Mouse (Mus musculus) kidney, postnatal 0 days (tissue): Measurements from ENCODE around the gene Fez2. TPM values are rescaled to one million over a fixed set of nuclear protein-coding genes. Genes with fewer than 3 reads are reported as not detected.
A peak's percentile ranks its signal among the peaks of the same experiment; 100 is the strongest.

Experiments used
- ATAC-seq: fragments of 200-750 bp; cut with Nextera tagmentation; replicated peaks from 2 replicates; pipeline ENCODE4 v1.8.0; 2017; ENCODE audit warnings: low read depth, moderate number of reproducible peaks, moderate TSS enrichment, moderate library complexity; ENCODE audit not compliant: low FRiP score
- DNase-seq: peaks from one replicate; pipeline ENCODE4 v3.0.0-alpha.2; 2016; ENCODE audit warnings: low spot score
- H3K27ac ChIP-seq: fragments of 300-500 bp; sonication (generic); 2 replicates; pipeline ENCODE4 v1.5.1; 2014; ENCODE audit warnings: mild to moderate bottlenecking
- H3K27me3 ChIP-seq: fragments of 300-500 bp; sonication (generic); 2 replicates; pipeline ENCODE4 v1.6.1; 2014; ENCODE audit warnings: low read length, mixed read lengths; ENCODE audit not compliant: insufficient read depth
- H3K36me3 ChIP-seq: fragments of 300-500 bp; sonication (generic); 2 replicates; pipeline ENCODE4 v1.6.1; 2014; ENCODE audit warnings: low read length, mixed read lengths; ENCODE audit not compliant: insufficient read depth
- H3K4me1 ChIP-seq: fragments of 300-500 bp; sonication (generic); replicated peaks from 2 replicates; pipeline ENCODE4 v1.6.1; 2014; ENCODE audit warnings: antibody characterized with exemption, low read length, mixed read lengths; ENCODE audit not compliant: insufficient read depth
- H3K4me2 ChIP-seq: fragments of 300-500 bp; sonication (generic); 2 replicates; pipeline ENCODE4 v1.6.1; 2014; ENCODE audit warnings: mild to moderate bottlenecking, low read length, moderate library complexity, mixed read lengths
- H3K4me3 ChIP-seq: fragments of 300-500 bp; sonication (generic); replicated peaks from 2 replicates; pipeline ENCODE4 v1.5.1; 2014; ENCODE audit warnings: low read depth, low read length
- H3K9ac ChIP-seq: fragments of 300-500 bp; sonication (generic); 2 replicates; pipeline ENCODE4 v1.6.1; 2014; ENCODE audit warnings: low read depth, low read length
- H3K9me3 ChIP-seq: fragments of 300-500 bp; sonication (generic); replicated peaks from 2 replicates; pipeline ENCODE4 v1.6.1; 2016; ENCODE audit warnings: low read length, inconsistent platforms, mixed read lengths
- CTCF ChIP-seq: IDR thresholded peaks from 2 replicates; pipeline ENCODE4 v1.5.1; 2016; ENCODE audit warnings: antibody characterized with exemption, low read depth, mild to moderate bottlenecking, moderate library complexity
- WGBS: fragments of 180-500 bp; shearing (Covaris S2); extraction: QIAGEN DNeasy Blood & Tissue Kit; methylation state at CpG from one replicate; pipeline ENCODE4 v1.1.7; 2014; 5-methylcytosine and 5-hydroxymethylcytosine counted together
- polyA plus RNA-seq: library from polyadenylated mRNA; unstranded; fragments of >200 nt; fragmentation: Nextera tagmentation; extraction: Ambion mirVana; gene quantifications from 2 replicates; pipeline ENCODE4 v1.2.1, GENCODE M21; 2015

Fez2 gene
- polyA plus RNA-seq, 1 experiment from 2014 or later = 46.5 TPM

DNA sequence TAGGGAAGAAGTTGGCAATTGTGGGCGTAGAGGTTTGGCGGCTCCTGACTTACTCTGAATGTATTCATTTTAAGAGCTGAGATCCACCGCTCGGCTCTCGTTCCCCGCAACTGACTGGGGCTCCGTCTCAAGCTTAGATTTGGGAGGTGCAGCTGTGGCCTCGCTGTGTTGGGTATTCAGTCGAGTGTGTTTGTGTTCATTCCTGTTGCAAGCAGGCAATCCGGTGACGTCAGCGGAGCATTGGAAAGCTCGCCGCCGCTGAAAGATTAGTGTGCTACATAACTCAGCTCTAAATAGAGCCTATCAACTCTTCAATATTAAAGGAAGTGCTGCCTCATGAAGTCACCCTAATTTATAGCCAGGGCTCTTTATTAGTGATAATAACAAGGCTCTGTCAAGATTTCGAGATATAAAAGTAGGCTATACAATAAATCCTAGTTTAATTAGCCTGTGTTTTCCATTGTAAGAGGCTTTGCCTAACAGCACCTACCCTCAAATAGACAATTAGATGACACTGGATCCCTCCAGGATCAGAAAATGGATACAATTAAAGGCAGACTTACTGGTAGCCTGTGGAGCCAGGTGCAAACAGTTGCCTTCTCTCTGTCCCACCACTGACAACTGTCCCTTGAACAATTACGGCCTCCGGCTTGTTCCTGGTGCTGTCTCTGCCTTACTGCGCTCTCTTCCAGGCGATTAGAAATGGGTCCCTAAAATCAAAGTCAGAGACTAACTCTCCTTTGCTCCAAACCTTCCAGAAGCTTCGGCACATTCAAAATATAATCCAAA lies 36.4 kb upstream of the Fez2 start:
- peak; percentile 40 for DNase-seq
- H3K9me3 ChIP-seq = no peaks in the 10 kb centered on the region
- WGBS = 57% methylated on average over 21 of the region's 21 CpGs
- no peak for ATAC-seq
- no peaks in the 10 kb centered on the region for H3K27me3 ChIP-seq
- no peak for TF ChIP-seq CTCF
- H3K4me2 ChIP-seq = 0 out of 2 replicates have a peak overlapping the region, but pooled peaks have one; percentile 11
- no peaks in the 10 kb centered on the region for H3K36me3 ChIP-seq
- peaks cover 3% of the 10 kb centered on the region; the same call in 1 of the 2 replicates for H3K4me1 ChIP-seq
- H3K4me3 ChIP-seq = no peak overlapping the region
- H3K27ac ChIP-seq = no peak overlapping the region
- H3K9ac ChIP-seq = no peak overlapping the region

GRCm38 (mm10) chr17:78453529-78453928 lies 35.6 kb upstream of the Fez2 start:
- ATAC-seq = no peak
- Histone ChIP-seq H3K27ac (no peak overlapping the region), H3K4me3 (no peak overlapping the region), H3K27me3 (no peaks in the 10 kb centered on the region), H3K36me3 (no peaks in the 10 kb centered on the region), H3K4me1 (peaks cover 3% of the 10 kb centered on the region; the same call in 1 of the 2 replicates), H3K4me2 (no peak overlapping the region), H3K9me3 (no peaks in the 10 kb centered on the region), H3K9ac (no peak overlapping the region)
- WGBS = 88% methylated on average over 5 of the region's 5 CpGs
- DNase-seq = no peak
- TF ChIP-seq CTCF = no peak

GRCm38 (mm10) chr17:78451886-78452285 lies 33.9 kb upstream of the Fez2 start:
- no peaks in the 10 kb centered on the region for H3K36me3 ChIP-seq
- WGBS = 80% methylated on average over 6 of the region's 6 CpGs
- ATAC-seq = no peak
- no peak overlapping the region for H3K27ac ChIP-seq
- H3K27me3 ChIP-seq = no peaks in the 10 kb centered on the region
- H3K9ac ChIP-seq = no peak overlapping the region
- no peak for DNase-seq
- no peak for TF ChIP-seq CTCF
- H3K4me1 ChIP-seq = peaks cover 3% of the 10 kb centered on the region; the same call in 1 of the 2 replicates
- no peak overlapping the region for H3K4me3 ChIP-seq
- H3K9me3 ChIP-seq = no peaks in the 10 kb centered on the region
- H3K4me2 ChIP-seq = no peak overlapping the region

GRCm38 (mm10) chr17:78451332-78451793 lies 33.4 kb upstream of the Fez2 start:
- WGBS = 34% methylated on average over 7 of the region's 7 CpGs
- Histone ChIP-seq H3K36me3 (no peaks in the 10 kb centered on the region), H3K4me2 (no peak overlapping the region), H3K27ac (no peak overlapping the region), H3K4me3 (no peak overlapping the region), H3K27me3 (no peaks in the 10 kb centered on the region), H3K9ac (no peak overlapping the region), H3K4me1 (peaks cover 3% of the 10 kb centered on the region; the same call in 1 of the 2 replicates), H3K9me3 (no peaks in the 10 kb centered on the region)
- peak; percentile 46 for DNase-seq
- TF ChIP-seq CTCF = 0 out of 2 replicates have a peak, but pooled peaks have one; percentile 37
- no peak for ATAC-seq

- no peak for TF ChIP-seq CTCF
- no peak overlapping the region for H3K9ac ChIP-seq
- WGBS = 46% methylated on average over 13 of the region's 13 CpGs
- peak; percentile 69 for DNase-seq
- peaks cover 3% of the 10 kb centered on the region; the same call in 1 of the 2 replicates for H3K4me1 ChIP-seq
- no peak overlapping the region for H3K4me2 ChIP-seq
- peak; percentile 66; the same call in 1 of the 2 replicates for ATAC-seq
- H3K27me3 ChIP-seq = no peaks in the 10 kb centered on the region
- H3K27ac ChIP-seq = no peak overlapping the region
- H3K4me3 ChIP-seq = no peak overlapping the region
- H3K9me3 ChIP-seq = no peaks in the 10 kb centered on the region
- no peaks in the 10 kb centered on the region for H3K36me3 ChIP-seq
These were observed 31.8 kb upstream of the Fez2 start for GRCm38 (mm10) chr17:78449635-78450197.

- 0 out of 2 replicates have a peak overlapping the region, but pooled peaks have one; percentile 26 for H3K27ac ChIP-seq
- no peaks in the 10 kb centered on the region for H3K27me3 ChIP-seq
- H3K9ac ChIP-seq = no peak overlapping the region
- 56% methylated on average over 7 of the region's 7 CpGs for WGBS
- no peaks in the 10 kb centered on the region for H3K4me1 ChIP-seq
- no peak overlapping the region for H3K4me2 ChIP-seq
- peak; percentile 70 for DNase-seq
- no peak for ATAC-seq
- TF ChIP-seq CTCF = no peak
- no peaks in the 10 kb centered on the region for H3K9me3 ChIP-seq
- no peak overlapping the region for H3K4me3 ChIP-seq
- no peaks in the 10 kb centered on the region for H3K36me3 ChIP-seq
These were observed 26.9 kb upstream of the Fez2 start for GRCm38 (mm10) chr17:78444826-78445225.
